Mouse (Mus musculus): Measurements from ENCODE around the gene Lrtm1.

Gene Lrtm1

GRCm38 (mm10) chr14:29038246-29038645 is 20.2 kb downstream of the Lrtm1 start:
- no peak for DNase-seq (ENCODE audit: low spot score)

GRCm38 (mm10) chr14:29040606-29041364 is 22.8 kb downstream of the Lrtm1 start:
- DNase-seq (ENCODE audit: low spot score): peak; percentile 50

GRCm38 (mm10) chr14:29041498-29041897 is 23.5 kb downstream of the Lrtm1 start:
- DNase-seq (ENCODE audit: low spot score): no peak

GRCm38 (mm10) chr14:29042355-29042754 is 24.3 kb downstream of the Lrtm1 start:
- DNase-seq (ENCODE audit: low spot score): no peak

- peak; percentile 35 for DNase-seq (ENCODE audit: low spot score)
These were observed 34.2 kb downstream of the Lrtm1 start for GRCm38 (mm10) chr14:29051951-29052835.

GRCm38 (mm10) chr14:29060679-29061078 is 42.7 kb downstream of the Lrtm1 start:
- DNase-seq (ENCODE audit: low spot score): no peak

- no peak for DNase-seq (ENCODE audit: low spot score)
These were observed 43.5 kb downstream of the Lrtm1 start for GRCm38 (mm10) chr14:29061491-29061890.

GRCm38 (mm10) chr14:29062676-29063075 is 44.7 kb downstream of the Lrtm1 start:
- DNase-seq (ENCODE audit: low spot score): no peak

GRCm38 (mm10) chr14:29073747-29074146 is 55.7 kb downstream of the Lrtm1 start:
- no peak for DNase-seq (ENCODE audit: low spot score)

GRCm38 (mm10) chr14:29077418-29077817 is 59.4 kb downstream of the Lrtm1 start:
- no peak for DNase-seq (ENCODE audit: low spot score)

GRCm38 (mm10) chr14:29080228-29080627 is 62.2 kb downstream of the Lrtm1 start:
- DNase-seq (ENCODE audit: low spot score): no peak

- no peak for DNase-seq (ENCODE audit: low spot score)
These were observed 62.6 kb downstream of the Lrtm1 start for GRCm38 (mm10) chr14:29080630-29081029.

- no peak for DNase-seq (ENCODE audit: low spot score)
These were observed 64.2 kb downstream of the Lrtm1 start for GRCm38 (mm10) chr14:29082171-29082570.
